Mouse (Mus musculus) forebrain, embryonic 13.5 days (tissue): Measurements from ENCODE around the gene A830018L16Rik. TPM values are rescaled to one million over a fixed set of nuclear protein-coding genes. Genes with fewer than 3 reads are reported as not detected.

Experiments used
- ATAC-seq: fragments of 200-750 bp; cut with Nextera tagmentation; 2 replicates; pipeline ENCODE4 v1.8.0; 2017
- H3K27ac ChIP-seq: fragments of 300-500 bp; sonication (generic); 2 replicates; pipeline ENCODE4 v1.5.1; 2015; ENCODE audit warnings: inconsistent platforms, mild to moderate bottlenecking, moderate library complexity
- H3K27me3 ChIP-seq: fragments of 300-500 bp; sonication (generic); 2 replicates; pipeline ENCODE4 v1.6.1; 2015; ENCODE audit warnings: mild to moderate bottlenecking, inconsistent platforms
- H3K36me3 ChIP-seq: fragments of 300-500 bp; sonication (generic); 2 replicates; pipeline ENCODE4 v1.6.1; 2015; ENCODE audit warnings: mild to moderate bottlenecking, inconsistent platforms; ENCODE audit not compliant: poor library complexity, severe bottlenecking
- H3K4me1 ChIP-seq: fragments of 300-500 bp; sonication (generic); 2 replicates; pipeline ENCODE4 v1.6.1; 2015; ENCODE audit warnings: inconsistent platforms
- H3K4me2 ChIP-seq: fragments of 300-500 bp; sonication (generic); 2 replicates; pipeline ENCODE4 v1.6.1; 2015; ENCODE audit warnings: inconsistent platforms, mild to moderate bottlenecking, moderate library complexity
- H3K4me3 ChIP-seq: fragments of 300-500 bp; sonication (generic); 2 replicates; pipeline ENCODE4 v1.5.1; 2015; ENCODE audit warnings: mild to moderate bottlenecking, inconsistent platforms
- H3K9ac ChIP-seq: fragments of 300-500 bp; sonication (generic); 2 replicates; pipeline ENCODE4 v1.6.1; 2015; ENCODE audit warnings: mild to moderate bottlenecking, inconsistent platforms
- H3K9me3 ChIP-seq: fragments of 300-500 bp; sonication (generic); replicated peaks from 2 replicates; pipeline ENCODE4 v1.6.1; 2016; ENCODE audit warnings: inconsistent platforms
- WGBS: fragments of 180-500 bp; shearing (Covaris S2); methylation state at CpG from one replicate; pipeline ENCODE4 v1.1.7; 2015; 5-methylcytosine and 5-hydroxymethylcytosine counted together
- polyA plus RNA-seq: library from polyadenylated mRNA; unstranded; fragments of >200 nt; fragmentation: Nextera tagmentation; extraction: Ambion mirVana; gene quantifications from 2 replicates; pipeline ENCODE4 v1.2.1, GENCODE M21; 2015

The A830018L16Rik gene
- polyA plus RNA-seq, 1 experiment from 2014 or later: 0.89 TPM

DNA sequence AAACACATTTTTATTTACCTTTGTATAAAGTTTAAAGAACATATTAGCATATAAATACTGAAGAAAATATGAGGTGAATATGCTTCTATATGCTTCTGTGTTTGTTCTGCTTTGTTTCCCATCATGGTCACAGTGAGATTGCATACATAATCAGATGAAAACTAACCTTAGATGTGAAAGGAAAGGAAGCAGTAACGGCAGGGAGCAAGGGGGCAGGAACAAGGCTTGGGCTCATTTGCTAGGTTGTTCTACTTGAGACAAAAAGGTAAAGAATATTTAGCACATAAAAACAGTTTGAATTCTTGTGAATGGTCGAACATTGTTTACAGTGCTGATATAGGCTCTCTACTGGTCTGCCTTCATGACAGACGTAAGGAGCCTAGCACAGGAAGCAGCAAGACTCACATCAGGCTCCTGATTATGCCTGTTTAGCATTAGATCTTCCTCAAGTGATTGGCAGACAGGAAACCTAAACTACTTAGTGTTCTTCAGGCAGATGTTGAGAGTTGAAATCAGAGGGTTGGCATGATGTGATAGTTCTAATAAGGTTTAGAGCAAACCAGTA is 244.2 kb downstream of the A830018L16Rik start:
- H3K27me3 ChIP-seq: no peaks in the 10 kb centered on the region
- H3K27ac ChIP-seq: no peak overlapping the region
- H3K36me3 ChIP-seq: no peaks in the 10 kb centered on the region
- H3K4me2 ChIP-seq: no peak overlapping the region
- WGBS: 35% methylated on average over 3 of the region's 3 CpGs
- no peaks in the 10 kb centered on the region for H3K9me3 ChIP-seq
- H3K4me1 ChIP-seq: no peaks in the 10 kb centered on the region
- no peak overlapping the region for H3K4me3 ChIP-seq
- no peak overlapping the region for H3K9ac ChIP-seq
- ATAC-seq: peak; percentile 53

DNA sequence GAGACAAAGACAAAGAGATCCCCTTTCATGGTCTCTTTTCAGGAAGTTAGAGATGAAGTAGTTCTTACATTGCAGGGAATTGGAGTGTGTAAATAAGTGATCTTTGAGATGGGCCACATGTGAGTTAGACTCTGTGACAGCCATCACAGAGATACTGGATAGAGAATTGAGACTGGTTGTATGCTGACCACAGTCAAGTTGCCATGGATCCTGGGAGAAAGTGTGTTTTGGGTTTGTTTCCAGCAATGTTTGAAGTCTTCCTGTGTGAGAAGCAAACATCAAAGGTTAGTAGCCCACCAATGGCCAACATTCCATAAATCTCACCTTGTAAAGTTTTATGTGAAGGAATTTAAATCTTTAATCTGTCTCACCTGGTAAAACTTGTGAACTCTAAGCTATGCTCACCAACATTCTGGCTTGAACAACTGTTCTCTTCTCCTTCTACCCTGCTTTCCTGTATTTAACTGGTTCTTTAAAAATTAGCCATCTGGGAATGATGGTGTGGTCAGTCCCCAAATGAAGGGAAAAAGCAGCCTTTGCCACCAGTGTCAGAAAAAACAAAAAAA is 330.9 kb downstream of the A830018L16Rik start:
- peaks cover 9% of the 10 kb centered on the region for H3K9me3 ChIP-seq
- peaks cover 45% of the 10 kb centered on the region for H3K27me3 ChIP-seq
- H3K4me1 ChIP-seq: no peaks in the 10 kb centered on the region
- no peak for ATAC-seq
- no peak overlapping the region for H3K4me3 ChIP-seq
- no peak overlapping the region for H3K4me2 ChIP-seq
- no peaks in the 10 kb centered on the region for H3K36me3 ChIP-seq
- no peak overlapping the region for H3K27ac ChIP-seq
- H3K9ac ChIP-seq: no peak overlapping the region

DNA sequence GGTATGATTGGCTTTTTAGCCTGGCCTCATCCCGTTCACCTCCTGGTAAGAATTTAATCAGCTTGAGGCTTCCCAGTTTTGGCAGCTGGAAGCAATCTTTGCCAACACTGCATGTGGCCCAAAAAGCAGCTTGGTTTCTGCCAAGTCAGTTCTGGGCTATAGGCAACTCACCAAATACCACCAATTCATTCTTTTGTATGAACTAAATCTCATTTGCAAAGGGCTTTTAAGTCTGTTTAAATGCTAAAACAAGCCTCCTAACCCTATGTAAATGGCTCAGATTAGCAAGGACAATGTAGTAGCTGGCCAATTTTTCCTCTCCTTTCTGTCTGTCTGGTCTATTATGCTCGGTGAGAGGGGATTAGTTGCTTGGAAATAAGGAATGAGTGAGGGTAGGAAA is 334.5 kb downstream of the A830018L16Rik start:
- Histone ChIP-seq H3K36me3 (no peaks in the 10 kb centered on the region), H3K27ac (no peak overlapping the region), H3K9ac (no peak overlapping the region), H3K4me3 (no peak overlapping the region), H3K27me3 (peaks cover 54% of the 10 kb centered on the region), H3K4me1 (no peaks in the 10 kb centered on the region), H3K4me2 (no peak overlapping the region), H3K9me3 (peaks cover 9% of the 10 kb centered on the region)
- 2% methylated on average over 2 of the region's 2 CpGs for WGBS
- ATAC-seq: peak; percentile 80

DNA sequence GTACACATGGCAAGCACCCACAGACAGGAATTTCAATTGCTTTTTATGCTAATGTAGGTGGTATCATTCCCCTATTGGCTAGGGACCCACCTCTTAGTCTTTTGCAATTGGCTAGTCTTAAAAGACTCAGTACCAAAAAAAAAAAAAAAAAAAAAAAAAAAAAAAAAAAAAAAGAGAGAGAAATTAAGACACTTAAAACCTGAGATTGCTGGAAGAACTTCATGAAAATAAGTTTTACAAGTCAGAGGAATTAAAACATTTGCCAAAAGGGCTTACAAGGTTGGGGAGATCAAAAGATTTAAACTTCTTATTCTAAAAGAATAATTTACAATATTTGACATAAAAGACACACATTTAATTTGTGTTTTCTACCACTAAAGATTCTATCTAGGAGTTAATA is 336.2 kb downstream of the A830018L16Rik start:
- H3K9ac ChIP-seq: no peak overlapping the region
- H3K9me3 ChIP-seq: peaks cover 9% of the 10 kb centered on the region
- peaks cover 51% of the 10 kb centered on the region for H3K27me3 ChIP-seq
- ATAC-seq: no peak
- no peak overlapping the region for H3K4me2 ChIP-seq
- no peak overlapping the region for H3K27ac ChIP-seq
- H3K36me3 ChIP-seq: no peaks in the 10 kb centered on the region
- no peak overlapping the region for H3K4me3 ChIP-seq
- H3K4me1 ChIP-seq: no peaks in the 10 kb centered on the region

DNA sequence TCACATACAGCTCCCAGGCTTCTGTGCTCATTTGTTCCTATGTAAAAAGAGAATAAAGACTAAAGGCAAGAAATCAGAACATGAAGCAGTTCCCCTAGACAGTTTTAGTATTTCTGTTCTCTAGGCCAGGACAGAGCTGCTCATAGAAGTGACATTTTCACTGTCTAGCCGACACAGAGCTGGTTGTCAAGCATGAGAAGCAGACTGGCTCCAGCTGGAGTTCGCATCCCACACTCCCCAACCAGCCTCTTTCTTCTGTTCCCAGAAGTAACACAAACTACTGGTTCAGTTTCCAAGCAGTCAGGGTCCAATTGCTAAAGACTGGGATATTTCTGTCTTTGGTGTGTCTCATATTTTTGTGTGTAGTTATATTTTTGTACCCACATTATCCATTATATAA is 336.7 kb downstream of the A830018L16Rik start:
- Histone ChIP-seq H3K27me3 (peaks cover 48% of the 10 kb centered on the region), H3K36me3 (no peaks in the 10 kb centered on the region), H3K4me3 (no peak overlapping the region), H3K9me3 (peaks cover 9% of the 10 kb centered on the region), H3K9ac (no peak overlapping the region), H3K4me1 (no peaks in the 10 kb centered on the region), H3K27ac (no peak overlapping the region), H3K4me2 (no peak overlapping the region)
- 71% methylated on average over 2 of the region's 2 CpGs for WGBS
- no peak for ATAC-seq

DNA sequence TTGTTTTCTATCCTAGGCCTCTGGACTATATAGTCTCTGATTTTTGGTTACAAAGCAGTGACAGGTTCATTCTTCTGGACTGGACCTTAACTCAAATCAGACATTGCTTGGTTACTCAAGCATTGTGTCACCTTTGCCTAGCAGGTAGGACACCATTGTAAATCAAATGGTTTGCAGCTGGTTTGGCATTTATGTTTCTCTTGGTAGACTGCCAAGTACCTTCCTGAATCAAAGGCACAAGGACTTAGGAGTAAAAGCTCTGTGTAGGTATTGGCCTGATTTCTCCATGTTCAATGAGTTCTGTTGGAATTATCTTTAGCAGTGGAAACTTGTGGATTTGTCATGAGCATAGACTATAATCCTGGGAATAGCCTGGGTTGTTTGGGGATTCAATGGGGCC is 338.1 kb downstream of the A830018L16Rik start:
- Histone ChIP-seq H3K27ac (no peak overlapping the region), H3K9me3 (peaks cover 1% of the 10 kb centered on the region), H3K36me3 (no peaks in the 10 kb centered on the region), H3K4me2 (no peak overlapping the region), H3K4me3 (no peak overlapping the region), H3K9ac (no peak overlapping the region), H3K4me1 (no peaks in the 10 kb centered on the region), H3K27me3 (peaks cover 35% of the 10 kb centered on the region)
- no peak for ATAC-seq

DNA sequence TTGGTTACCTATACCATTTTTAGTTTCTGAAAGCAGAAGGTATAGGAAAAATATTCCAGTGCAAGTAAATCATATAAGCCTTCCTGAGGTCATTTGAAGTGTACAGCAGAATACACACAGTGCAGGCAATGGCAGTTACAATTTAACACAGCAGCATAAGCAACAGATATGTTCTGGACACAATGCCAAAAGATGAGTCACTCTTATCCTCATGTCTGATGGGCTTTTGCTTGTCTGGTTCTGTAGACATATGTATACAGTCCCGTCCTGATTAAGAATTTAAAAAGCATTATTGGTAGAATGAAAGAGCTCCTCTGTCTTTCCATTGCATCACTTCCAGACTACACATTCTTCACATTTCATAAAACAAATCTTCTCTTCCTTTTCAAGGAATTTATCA is 374.4 kb downstream of the A830018L16Rik start:
- 67% methylated on average over 1 of the region's 1 CpGs for WGBS
- no peak overlapping the region for H3K4me2 ChIP-seq
- no peak for ATAC-seq
- no peak overlapping the region for H3K4me3 ChIP-seq
- H3K9ac ChIP-seq: no peak overlapping the region
- no peaks in the 10 kb centered on the region for H3K9me3 ChIP-seq
- H3K36me3 ChIP-seq: no peaks in the 10 kb centered on the region
- no peaks in the 10 kb centered on the region for H3K27me3 ChIP-seq
- H3K27ac ChIP-seq: no peak overlapping the region
- H3K4me1 ChIP-seq: no peaks in the 10 kb centered on the region

DNA sequence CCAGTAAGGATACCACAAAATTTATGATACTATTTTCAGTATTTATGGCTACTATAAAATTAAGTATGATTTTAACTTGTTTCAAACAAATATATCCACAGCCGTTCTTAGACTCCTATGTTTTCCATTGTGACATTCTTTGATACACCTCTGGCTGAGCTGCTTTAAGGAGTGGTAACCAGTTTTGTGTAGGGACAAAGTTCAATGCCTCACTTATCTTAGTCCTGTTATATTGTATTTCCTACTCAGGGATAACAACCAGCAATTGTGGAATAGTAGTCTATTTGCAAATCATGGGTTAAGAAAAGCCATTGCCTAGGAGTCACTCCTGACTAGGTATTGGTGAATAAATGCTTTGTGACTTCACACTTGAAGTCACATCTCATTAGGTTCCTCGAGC is 378.9 kb downstream of the A830018L16Rik start:
- H3K9me3 ChIP-seq: no peaks in the 10 kb centered on the region
- H3K4me2 ChIP-seq: no peak overlapping the region
- H3K4me1 ChIP-seq: no peaks in the 10 kb centered on the region
- no peak for ATAC-seq
- H3K27me3 ChIP-seq: no peaks in the 10 kb centered on the region
- 80% methylated on average over 2 of the region's 2 CpGs for WGBS
- no peak overlapping the region for H3K9ac ChIP-seq
- no peak overlapping the region for H3K4me3 ChIP-seq
- H3K36me3 ChIP-seq: no peaks in the 10 kb centered on the region
- no peak overlapping the region for H3K27ac ChIP-seq

DNA sequence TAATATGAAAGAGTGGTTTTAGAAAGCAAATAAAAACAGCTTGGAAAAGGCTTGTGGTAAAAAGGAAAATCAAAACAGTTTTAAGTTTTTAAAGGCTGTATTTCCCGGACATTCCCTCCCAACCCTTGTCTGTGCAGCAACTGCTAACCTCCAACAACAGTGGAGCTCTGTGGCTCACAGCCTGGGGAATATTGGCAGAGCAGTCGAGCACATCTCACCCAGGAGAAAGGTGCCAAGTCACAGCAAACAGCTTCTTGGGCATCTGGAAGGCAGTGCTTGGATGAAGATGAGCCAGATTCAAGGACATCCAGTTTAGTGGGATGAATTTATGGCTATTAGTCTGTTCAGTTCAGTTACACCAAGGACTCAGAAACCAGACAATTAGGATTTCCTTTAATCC is 381.8 kb downstream of the A830018L16Rik start:
- WGBS: 58% methylated on average over 2 of the region's 2 CpGs

DNA sequence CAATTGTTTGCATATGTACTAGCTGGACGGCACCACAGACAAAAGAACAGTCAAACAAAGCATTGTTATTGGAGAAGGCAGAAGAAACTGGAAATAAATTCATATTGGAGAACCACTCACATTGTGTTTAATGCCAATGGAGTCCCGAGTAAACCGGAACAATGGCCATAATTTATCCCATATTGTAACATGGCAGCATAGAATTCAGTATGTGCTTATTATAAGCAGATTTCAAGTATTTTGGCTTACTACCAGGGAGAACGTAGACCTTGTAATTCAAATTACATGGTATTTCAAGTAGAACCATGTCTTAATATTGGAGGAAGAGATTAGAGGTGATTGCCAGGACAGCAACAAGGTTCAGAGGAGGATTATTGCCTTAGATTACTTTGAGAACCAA is 458.9 kb downstream of the A830018L16Rik start:
- no peaks in the 10 kb centered on the region for H3K9me3 ChIP-seq
- H3K27ac ChIP-seq: no peak overlapping the region
- H3K4me2 ChIP-seq: no peak overlapping the region
- H3K36me3 ChIP-seq: no peaks in the 10 kb centered on the region
- no peak for ATAC-seq
- H3K27me3 ChIP-seq: no peaks in the 10 kb centered on the region
- 85% methylated on average over 4 of the region's 4 CpGs for WGBS
- H3K9ac ChIP-seq: no peak overlapping the region
- no peaks in the 10 kb centered on the region for H3K4me1 ChIP-seq
- no peak overlapping the region for H3K4me3 ChIP-seq

More for the DNA sequence above, 381.8 kb downstream of the A830018L16Rik start:
- H3K4me1 ChIP-seq: no peaks in the 10 kb centered on the region
- no peaks in the 10 kb centered on the region for H3K27me3 ChIP-seq
- no peak overlapping the region for H3K4me2 ChIP-seq
- H3K27ac ChIP-seq: no peak overlapping the region
- ATAC-seq: no peak
- H3K36me3 ChIP-seq: no peaks in the 10 kb centered on the region
- H3K4me3 ChIP-seq: no peak overlapping the region
- no peaks in the 10 kb centered on the region for H3K9me3 ChIP-seq
- no peak overlapping the region for H3K9ac ChIP-seq

DNA sequence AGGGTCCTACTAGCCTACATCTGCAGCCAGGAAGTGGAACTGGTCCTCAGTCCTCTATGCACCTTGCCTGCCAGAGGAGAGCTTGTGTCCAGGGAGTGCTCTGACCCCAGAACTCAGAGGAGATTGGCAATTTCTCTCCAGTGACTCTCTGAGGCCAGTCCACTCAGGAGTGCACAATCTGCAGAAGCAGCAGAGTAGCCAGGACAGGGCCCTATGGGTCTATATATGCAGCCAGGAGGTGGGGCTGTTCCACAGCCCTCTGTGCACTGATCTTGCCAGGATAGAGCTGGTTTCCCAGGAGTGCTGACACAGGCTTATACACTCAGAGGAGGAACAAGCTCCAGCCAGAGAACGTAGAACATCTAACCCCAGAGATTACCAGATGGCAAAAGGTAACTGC is 459.7 kb downstream of the A830018L16Rik start:
- no peaks in the 10 kb centered on the region for H3K4me1 ChIP-seq
- ATAC-seq: no peak
- WGBS: 90% methylated on average over 1 of the region's 1 CpGs
- no peak overlapping the region for H3K4me3 ChIP-seq
- no peak overlapping the region for H3K9ac ChIP-seq
- no peaks in the 10 kb centered on the region for H3K27me3 ChIP-seq
- no peaks in the 10 kb centered on the region for H3K9me3 ChIP-seq
- H3K4me2 ChIP-seq: no peak overlapping the region
- no peaks in the 10 kb centered on the region for H3K36me3 ChIP-seq
- H3K27ac ChIP-seq: no peak overlapping the region

DNA sequence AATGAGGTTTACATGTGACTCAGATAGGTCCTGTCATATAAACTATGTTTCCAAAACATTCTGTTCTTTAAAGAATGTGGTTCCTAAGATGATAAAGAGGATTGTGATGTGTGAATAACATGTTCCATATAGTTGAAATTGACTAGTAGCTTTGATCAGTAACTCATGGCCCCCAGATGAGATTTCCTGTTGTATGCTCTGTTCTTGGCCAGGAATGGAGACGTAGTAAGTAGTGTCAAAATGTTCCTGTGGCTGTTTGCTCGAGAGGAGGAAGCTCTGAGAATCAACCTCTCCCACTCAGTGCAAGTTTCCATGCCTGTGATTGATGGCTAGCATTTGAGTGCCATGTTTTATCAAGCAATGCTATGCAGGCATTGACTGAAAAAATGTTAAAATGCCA is 467.8 kb downstream of the A830018L16Rik start:
- H3K4me1 ChIP-seq: no peaks in the 10 kb centered on the region
- no peaks in the 10 kb centered on the region for H3K9me3 ChIP-seq
- no peaks in the 10 kb centered on the region for H3K36me3 ChIP-seq
- no peak overlapping the region for H3K27ac ChIP-seq
- H3K4me3 ChIP-seq: no peak overlapping the region
- no peak overlapping the region for H3K4me2 ChIP-seq
- 62% methylated on average over 2 of the region's 2 CpGs for WGBS
- H3K9ac ChIP-seq: no peak overlapping the region
- H3K27me3 ChIP-seq: no peaks in the 10 kb centered on the region
- no peak for ATAC-seq

DNA sequence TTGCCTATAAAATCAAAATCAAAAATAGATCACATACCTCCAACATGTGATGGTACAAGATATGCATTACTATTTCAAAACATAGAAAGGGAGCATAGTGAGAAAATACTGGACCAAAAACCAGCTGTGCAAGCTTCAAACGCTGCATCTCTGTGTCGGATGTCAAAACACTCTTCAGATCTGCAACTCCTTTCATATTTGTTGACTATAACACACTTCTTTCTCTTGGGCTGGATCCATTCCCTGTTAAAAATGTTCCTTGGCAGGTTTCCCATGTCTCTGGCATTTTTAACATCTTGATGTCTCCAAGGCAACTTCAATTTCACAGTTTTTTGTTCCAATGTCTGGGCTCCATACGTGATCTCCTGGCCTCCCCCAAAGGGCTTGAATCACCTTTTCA is 481.8 kb downstream of the A830018L16Rik start:
- Histone ChIP-seq H3K27me3 (no peaks in the 10 kb centered on the region), H3K9ac (no peak overlapping the region), H3K4me3 (no peak overlapping the region), H3K27ac (no peak overlapping the region), H3K4me2 (no peak overlapping the region), H3K9me3 (no peaks in the 10 kb centered on the region), H3K36me3 (no peaks in the 10 kb centered on the region), H3K4me1 (no peaks in the 10 kb centered on the region)
- WGBS: 64% methylated on average over 3 of the region's 3 CpGs
- ATAC-seq: no peak
